Mouse (Mus musculus) myocyte (in vitro differentiated cells): Measurements from ENCODE around the gene Prkag2. TPM values are rescaled to one million over a fixed set of nuclear protein-coding genes. Genes with fewer than 3 reads are reported as not detected.

Experiments
- H3K27me3 ChIP-seq: one replicate; pipeline ENCODE4 v1.6.1; 2011; ENCODE audit not compliant: control insufficient read depth, insufficient read depth, insufficient read length
- H3K36me3 ChIP-seq: one replicate; pipeline ENCODE4 v1.6.1; 2011; ENCODE audit not compliant: control insufficient read depth, insufficient read depth
- H3K4me2 ChIP-seq: one replicate; pipeline ENCODE4 v1.6.1; 2011; ENCODE audit warnings: low read depth, control low read depth
- H3K4me3 ChIP-seq: one replicate; pipeline ENCODE4 v1.5.1; 2011; ENCODE audit warnings: mild to moderate bottlenecking, control low read depth, moderate library complexity
- H3K79me2 ChIP-seq: one replicate; pipeline ENCODE4 v1.6.1; 2011; ENCODE audit not compliant: control insufficient read depth, insufficient read depth
- H3ac ChIP-seq: one replicate; pipeline ENCODE4 v1.6.1; 2011; ENCODE audit not compliant: control insufficient read depth, insufficient read length
- CEBPB ChIP-seq: IDR thresholded peaks from 2 replicates; pipeline ENCODE4 v1.6.1; 2011; ENCODE audit warnings: mild to moderate bottlenecking, moderate library complexity; ENCODE audit not compliant: poor library complexity, insufficient read depth, severe bottlenecking
- E2F4 ChIP-seq: IDR thresholded peaks from one replicate; pipeline ENCODE4 v1.6.1; 2011; ENCODE audit warnings: mild to moderate bottlenecking, control low read depth, moderate library complexity; ENCODE audit not compliant: insufficient read depth
- MAX ChIP-seq: IDR thresholded peaks from one replicate; pipeline ENCODE4 v1.6.1; 2011; ENCODE audit warnings: low read depth, mild to moderate bottlenecking, control low read depth
- MYOD1 ChIP-seq, 3 experiments: IDR thresholded peaks; one replicate each; pipeline ENCODE4 v1.6.1; 2011; ENCODE audit warnings: control low read depth in 2 of 3, low read depth in 2 of 3, mild to moderate bottlenecking in 2 of 3, moderate library complexity in 1 of 3; ENCODE audit not compliant: insufficient read length in 2 of 3, control insufficient read depth in 1 of 3
- MYOG ChIP-seq, 3 experiments: IDR thresholded peaks; one replicate each; pipeline ENCODE4 v1.6.1; 2011; ENCODE audit warnings: control low read depth in 2 of 3, low read depth in 2 of 3, mild to moderate bottlenecking in 2 of 3; ENCODE audit not compliant: insufficient read length in 2 of 3, control insufficient read depth in 1 of 3, insufficient read depth in 1 of 3
- POLR2A ChIP-seq: IDR thresholded peaks from one replicate; pipeline ENCODE4 v1.6.1; 2011; ENCODE audit warnings: low read depth, mild to moderate bottlenecking, control low read depth, moderate library complexity; ENCODE audit not compliant: insufficient read length
- POLR2AphosphoS2 ChIP-seq: IDR thresholded peaks from one replicate; pipeline ENCODE4 v1.6.1; 2011; ENCODE audit warnings: low read depth, control low read depth; ENCODE audit not compliant: insufficient read length
- REST ChIP-seq: IDR thresholded peaks from one replicate; pipeline ENCODE4 v1.6.1; 2011; ENCODE audit warnings: mild to moderate bottlenecking, control low read depth, moderate library complexity; ENCODE audit not compliant: insufficient read depth, insufficient read length
- SRF ChIP-seq: IDR thresholded peaks from one replicate; pipeline ENCODE4 v1.6.1; 2011; ENCODE audit warnings: low read depth; ENCODE audit not compliant: control insufficient read depth, insufficient read length
- TCF12 ChIP-seq: IDR thresholded peaks from one replicate; pipeline ENCODE4 v1.6.1; 2011; ENCODE audit warnings: mild to moderate bottlenecking, control low read depth; ENCODE audit not compliant: poor library complexity, insufficient read depth, severe bottlenecking
- TCF3 ChIP-seq: IDR thresholded peaks from one replicate; pipeline ENCODE4 v1.6.1; 2011; ENCODE audit warnings: low read depth, control low read depth; ENCODE audit not compliant: insufficient read length
- USF1 ChIP-seq: IDR thresholded peaks from one replicate; pipeline ENCODE4 v1.6.1; 2011; ENCODE audit warnings: low read depth, mild to moderate bottlenecking, control low read depth, moderate library complexity
- polyA plus RNA-seq: library from polyadenylated mRNA; unstranded; fragments of >200 nt; fragmentation: generic; extraction: Trizol; gene quantifications from one replicate; pipeline ENCODE4 v1.2.1, GENCODE M21; 2012; ENCODE audit warnings: missing spikeins

The Prkag2 gene
- polyA plus RNA-seq, 1 experiment, result 5.8 TPM

DNA sequence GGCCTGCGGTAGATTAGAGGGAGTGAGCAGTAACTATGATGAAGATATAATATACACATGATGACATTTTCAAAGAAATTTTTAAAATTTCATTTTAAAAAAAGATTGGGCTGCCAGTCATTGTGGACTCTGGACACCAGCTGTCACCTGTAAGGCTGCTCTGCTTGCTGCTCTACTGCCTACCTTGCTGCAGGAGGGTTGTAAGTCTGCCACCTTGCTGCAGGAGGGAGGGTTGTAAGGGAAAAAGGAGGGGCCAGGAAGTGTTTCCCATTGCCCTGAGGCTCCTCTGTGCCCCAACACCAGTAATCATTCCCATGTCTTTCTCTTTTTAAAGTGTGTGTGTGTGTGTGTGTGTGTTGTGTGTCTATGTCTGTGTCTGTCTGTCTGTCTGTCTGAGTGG, 22.1 kb upstream of the Prkag2 start:
- H3K4me3 ChIP-seq, result no peak overlapping the region
- H3K36me3 ChIP-seq, result no peaks in the 10 kb centered on the region
- H3ac ChIP-seq, result no peak overlapping the region
- H3K79me2 ChIP-seq, result no peaks in the 10 kb centered on the region
- no peak overlapping the region for H3K4me2 ChIP-seq
- no peaks in the 10 kb centered on the region for H3K27me3 ChIP-seq
- TF ChIP-seq POLR2A (no peak), MAX (no peak), E2F4 (no peak), TCF12 (no peak), MYOG (IDR thresholded peaks at IDR 0.05; ENCODE audit: control insufficient read depth in 1 of 3, insufficient read depth in 1 of 3, insufficient read length in 2 of 3, low read depth in 2 of 3) (no peak), USF1 (no peak), MYOD1 (IDR thresholded peaks at IDR 0.05; ENCODE audit: control insufficient read depth in 1 of 3, insufficient read length in 2 of 3, low read depth in 2 of 3) (no peak), POLR2AphosphoS2 (no peak), TCF3 (no peak), SRF (no peak), REST (no peak), CEBPB (no peak)

DNA sequence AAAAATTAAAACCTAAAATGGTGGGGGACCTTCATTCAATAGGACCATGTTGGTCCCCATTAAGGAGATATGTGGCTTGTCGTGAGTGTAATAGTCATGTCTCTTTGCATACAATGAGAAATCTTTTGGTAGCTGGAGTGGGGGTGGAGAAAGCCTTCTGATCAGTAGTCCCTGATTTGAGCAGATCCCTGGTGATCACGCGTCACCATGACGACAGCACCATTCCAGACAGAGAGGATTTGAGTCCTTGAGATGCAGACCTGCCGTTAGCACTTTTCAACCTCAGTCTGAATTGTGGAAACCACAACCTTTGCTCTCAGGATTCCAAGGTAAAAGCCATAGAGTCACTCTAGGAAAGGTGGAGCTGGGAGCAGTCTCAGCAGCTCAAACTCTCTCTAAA, 18.7 kb upstream of the Prkag2 start:
- H3ac ChIP-seq, result no peak overlapping the region
- H3K4me3 ChIP-seq, result no peak overlapping the region
- H3K79me2 ChIP-seq, result no peaks in the 10 kb centered on the region
- no peak for TF ChIP-seq MAX
- TF ChIP-seq MYOG (IDR thresholded peaks at IDR 0.05; ENCODE audit: control insufficient read depth in 1 of 3, insufficient read depth in 1 of 3, insufficient read length in 2 of 3, low read depth in 2 of 3), result no peak
- TF ChIP-seq TCF12, result no peak
- TF ChIP-seq MYOD1 (IDR thresholded peaks at IDR 0.05; ENCODE audit: control insufficient read depth in 1 of 3, insufficient read length in 2 of 3, low read depth in 2 of 3), result no peak
- TF ChIP-seq E2F4, result no peak
- TF ChIP-seq SRF, result no peak
- TF ChIP-seq POLR2A, result no peak
- no peak for TF ChIP-seq TCF3
- TF ChIP-seq CEBPB, result no peak
- no peak for TF ChIP-seq POLR2AphosphoS2
- no peak for TF ChIP-seq REST
- no peak for TF ChIP-seq USF1
- no peaks in the 10 kb centered on the region for H3K36me3 ChIP-seq
- H3K4me2 ChIP-seq, result no peak overlapping the region
- H3K27me3 ChIP-seq, result no peaks in the 10 kb centered on the region

DNA sequence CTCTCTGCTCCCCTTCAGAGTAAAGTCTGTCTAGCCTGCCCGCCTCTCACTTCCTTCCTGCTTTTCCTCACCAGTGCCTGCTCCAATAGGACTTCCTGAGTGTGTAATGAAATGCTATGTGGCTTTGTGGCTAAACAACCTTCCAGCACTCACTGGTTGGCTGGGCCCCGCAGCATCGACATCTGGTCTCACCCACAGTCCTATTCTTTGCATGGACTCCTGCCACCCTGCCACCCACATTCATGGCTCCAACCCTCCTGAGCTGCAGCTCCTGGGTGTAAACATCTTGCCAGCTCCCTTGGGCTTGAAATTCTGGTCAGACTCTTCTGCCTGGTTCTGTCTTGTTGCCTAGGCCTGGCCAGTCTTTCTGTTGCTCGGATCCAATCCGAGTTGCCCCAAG, 15.6 kb upstream of the Prkag2 start:
- no peak for TF ChIP-seq CEBPB
- TF ChIP-seq USF1, result no peak
- TF ChIP-seq SRF, result no peak
- no peak for TF ChIP-seq E2F4
- TF ChIP-seq TCF3, result no peak
- peak in 2 of 3 experiments; percentile 73 to 84 for TF ChIP-seq MYOD1 (IDR thresholded peaks at IDR 0.05; ENCODE audit: control insufficient read depth in 1 of 3, insufficient read length in 2 of 3, low read depth in 2 of 3)
- no peak for TF ChIP-seq POLR2AphosphoS2
- no peak for TF ChIP-seq REST
- no peak for TF ChIP-seq POLR2A
- TF ChIP-seq MYOG (IDR thresholded peaks at IDR 0.05; ENCODE audit: control insufficient read depth in 1 of 3, insufficient read depth in 1 of 3, insufficient read length in 2 of 3, low read depth in 2 of 3), result peak in 2 of 3 experiments; percentile 74 to 79
- TF ChIP-seq MAX, result no peak
- no peak for TF ChIP-seq TCF12
- Histone ChIP-seq H3K27me3 (peaks cover 5% of the 10 kb centered on the region), H3K4me3 (no peak overlapping the region), H3K79me2 (no peaks in the 10 kb centered on the region), H3K36me3 (no peaks in the 10 kb centered on the region), H3K4me2 (no peak overlapping the region), H3ac (no peak overlapping the region)

DNA sequence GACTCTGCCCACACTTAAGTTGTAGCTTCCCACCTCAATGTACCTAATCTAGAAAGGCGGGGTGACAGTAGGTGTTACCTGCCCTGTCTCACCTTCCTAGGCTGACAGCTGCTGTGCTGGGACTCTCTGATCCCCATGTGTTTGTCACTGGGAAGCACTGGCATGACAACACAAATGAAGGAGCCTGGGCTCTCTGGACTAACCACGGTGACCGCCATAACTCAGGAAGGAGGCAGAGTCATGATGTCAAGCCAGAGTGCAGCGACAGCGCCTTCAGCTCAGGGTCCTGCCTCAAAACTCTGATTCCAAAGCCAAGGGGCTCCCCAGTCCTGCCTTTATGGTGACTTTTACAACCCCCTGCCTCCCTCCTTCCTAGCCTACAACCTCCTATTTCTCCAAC, 14.8 kb upstream of the Prkag2 start:
- Histone ChIP-seq H3K36me3 (no peaks in the 10 kb centered on the region), H3ac (no peak overlapping the region), H3K79me2 (no peaks in the 10 kb centered on the region), H3K4me3 (no peak overlapping the region), H3K27me3 (peaks cover 5% of the 10 kb centered on the region), H3K4me2 (no peak overlapping the region)
- TF ChIP-seq POLR2AphosphoS2, result no peak
- TF ChIP-seq MYOG (IDR thresholded peaks at IDR 0.05; ENCODE audit: control insufficient read depth in 1 of 3, insufficient read depth in 1 of 3, insufficient read length in 2 of 3, low read depth in 2 of 3), result no peak
- no peak for TF ChIP-seq POLR2A
- TF ChIP-seq MAX, result no peak
- TF ChIP-seq REST, result no peak
- TF ChIP-seq TCF12, result no peak
- TF ChIP-seq E2F4, result no peak
- TF ChIP-seq TCF3, result no peak
- no peak for TF ChIP-seq CEBPB
- no peak for TF ChIP-seq USF1
- no peak for TF ChIP-seq SRF
- TF ChIP-seq MYOD1 (IDR thresholded peaks at IDR 0.05; ENCODE audit: control insufficient read depth in 1 of 3, insufficient read length in 2 of 3, low read depth in 2 of 3), result no peak

DNA sequence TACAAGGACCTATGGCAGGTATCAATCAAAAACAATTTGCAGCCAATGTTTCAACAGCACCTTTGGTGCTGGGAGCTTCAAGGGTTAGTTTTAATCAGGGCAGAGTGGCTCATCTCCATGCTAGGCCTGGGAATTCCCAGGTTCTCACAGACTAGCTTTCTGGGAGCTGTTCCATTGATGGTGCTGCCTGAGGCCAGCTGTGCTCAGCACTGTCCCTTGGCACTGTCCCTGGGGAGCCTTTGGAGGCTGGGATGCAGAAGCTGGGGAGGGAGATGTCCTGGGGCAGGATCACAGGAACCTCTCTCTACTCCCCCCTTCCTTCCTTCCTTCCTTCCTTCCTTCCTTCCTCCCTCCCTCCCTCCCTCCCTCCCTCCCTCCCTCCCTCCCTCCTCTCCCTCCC, 13.7 kb upstream of the Prkag2 start:
- TF ChIP-seq E2F4 (no peak), MYOG (IDR thresholded peaks at IDR 0.05; ENCODE audit: control insufficient read depth in 1 of 3, insufficient read depth in 1 of 3, insufficient read length in 2 of 3, low read depth in 2 of 3) (peak in 1 of 3 experiments; percentile 8), CEBPB (no peak), MAX (no peak)
- Histone ChIP-seq H3K36me3 (no peaks in the 10 kb centered on the region), H3K4me2 (no peak overlapping the region), H3K4me3 (no peak overlapping the region), H3ac (no peak overlapping the region), H3K79me2 (no peaks in the 10 kb centered on the region), H3K27me3 (peaks cover 14% of the 10 kb centered on the region)
